Mouse (Mus musculus): ENCODE data around the gene Lsm4. TPM values are rescaled to one million over a fixed set of nuclear protein-coding genes. Genes with fewer than 3 reads are reported as not detected.
A peak's percentile ranks its signal among the peaks of the same experiment; 100 is the strongest.

The Lsm4 gene
- polyA plus RNA-seq, 1 experiment from 2014 or later, result 355 TPM

- 90% methylated on average over 8 of the region's 8 CpGs for WGBS
- no peak overlapping the region for H3K4me3 ChIP-seq
- 0 out of 2 replicates have a peak, but pooled peaks cover 5% of the 10 kb centered on the region for H3K36me3 ChIP-seq
- peaks cover 36% of the 10 kb centered on the region for H3K4me1 ChIP-seq
- H3K27me3 ChIP-seq (ENCODE audit: low read depth, poor library complexity, severe bottlenecking), result no peaks in the 10 kb centered on the region
- H3K27ac ChIP-seq (replicated peaks), result peak overlapping the region; percentile 23
- no peak for DNase-seq (ENCODE audit: low spot score)
- no peaks in the 10 kb centered on the region for H3K9me3 ChIP-seq (replicated peaks)
Measured at GRCm38 (mm10) chr8:70687576-70687975, 14.5 kb downstream of the Lsm4 start.

- 95% methylated on average over 3 of the region's 3 CpGs for WGBS
Measured at GRCm38 (mm10) chr8:70688136-70688535, 15.1 kb downstream of the Lsm4 start.

DNA sequence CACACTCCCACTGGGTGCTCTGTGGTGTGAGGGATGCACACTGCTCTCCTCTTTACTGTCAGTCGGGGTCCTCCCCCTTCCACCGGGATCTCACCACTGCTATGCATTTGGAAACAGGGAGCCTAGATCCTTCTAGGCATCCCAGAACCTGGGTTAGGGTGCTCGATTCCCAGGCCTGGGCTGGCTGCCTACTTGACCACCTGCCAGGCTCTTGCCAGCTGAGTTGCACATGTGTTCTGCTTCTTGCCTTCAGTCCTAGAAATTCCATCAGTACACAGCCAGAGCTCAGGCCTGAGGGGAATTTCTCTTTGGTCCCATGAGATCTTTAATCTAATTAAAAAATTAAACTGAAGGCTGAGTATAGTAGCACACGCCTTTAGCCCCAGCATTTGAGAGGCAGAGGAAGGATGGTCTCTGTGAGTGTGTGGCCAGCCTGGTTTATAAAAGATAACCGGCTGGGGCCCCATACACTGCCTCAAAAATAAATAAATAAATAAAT is 16.9 kb downstream of the Lsm4 start:
- Histone ChIP-seq H3K9me3 (replicated peaks) (no peaks in the 10 kb centered on the region), H3K27ac (replicated peaks) (peak overlapping the region; percentile 46), H3K4me3 (no peak overlapping the region), H3K27me3 (ENCODE audit: low read depth, poor library complexity, severe bottlenecking) (peaks cover 16% of the 10 kb centered on the region), H3K36me3 (0 out of 2 replicates have a peak, but pooled peaks cover 5% of the 10 kb centered on the region), H3K4me1 (peaks cover 37% of the 10 kb centered on the region)
- DNase-seq (ENCODE audit: low spot score), result no peak
- WGBS, result 82% methylated on average over 5 of the region's 5 CpGs

More at GRCm38 (mm10) chr8:70688136-70688535, 15.1 kb downstream of the Lsm4 start:
- Histone ChIP-seq H3K4me3 (no peak overlapping the region), H3K9me3 (replicated peaks) (no peaks in the 10 kb centered on the region), H3K36me3 (0 out of 2 replicates have a peak, but pooled peaks cover 5% of the 10 kb centered on the region), H3K4me1 (peaks cover 36% of the 10 kb centered on the region), H3K27me3 (ENCODE audit: low read depth, poor library complexity, severe bottlenecking) (no peaks in the 10 kb centered on the region), H3K27ac (replicated peaks) (peak overlapping the region; percentile 23)
- DNase-seq (ENCODE audit: low spot score), result no peak

DNA sequence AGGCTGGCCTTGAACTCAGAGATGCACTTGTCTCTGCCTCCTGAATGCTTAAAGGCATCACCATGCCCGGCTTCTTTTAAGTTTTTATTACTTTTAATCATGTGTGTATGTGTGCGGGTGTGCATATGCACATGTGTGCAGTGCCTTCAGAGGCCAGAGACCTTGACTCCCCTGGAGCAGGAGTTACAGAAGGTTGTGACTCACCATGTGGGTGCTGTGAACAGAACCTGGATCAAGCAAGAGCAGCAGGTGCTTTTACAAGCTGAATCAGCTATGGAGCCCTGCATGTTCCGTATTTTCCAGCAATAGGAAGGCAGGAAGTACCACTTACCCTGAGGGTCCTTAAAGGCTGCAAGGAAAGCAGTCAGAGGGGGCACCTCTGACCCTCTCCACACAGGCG is 18.2 kb downstream of the Lsm4 start:
- Histone ChIP-seq H3K9me3 (replicated peaks) (no peaks in the 10 kb centered on the region), H3K4me3 (peak overlapping the region; percentile 48), H3K27me3 (ENCODE audit: low read depth, poor library complexity, severe bottlenecking) (peaks cover 29% of the 10 kb centered on the region), H3K27ac (replicated peaks) (peak overlapping the region; percentile 95), H3K4me1 (peaks cover 50% of the 10 kb centered on the region), H3K36me3 (0 out of 2 replicates have a peak, but pooled peaks cover 5% of the 10 kb centered on the region)
- no peak for DNase-seq (ENCODE audit: low spot score)
- 63% methylated on average over 4 of the region's 4 CpGs for WGBS

- Histone ChIP-seq H3K4me3 (peak overlapping the region; percentile 48), H3K4me1 (peaks cover 55% of the 10 kb centered on the region), H3K36me3 (0 out of 2 replicates have a peak, but pooled peaks cover 5% of the 10 kb centered on the region), H3K27ac (replicated peaks) (peak overlapping the region; percentile 95), H3K27me3 (ENCODE audit: low read depth, poor library complexity, severe bottlenecking) (peaks cover 32% of the 10 kb centered on the region), H3K9me3 (replicated peaks) (no peaks in the 10 kb centered on the region)
- 0% methylated on average over 20 of the region's 20 CpGs for WGBS
- peak; percentile 93 for DNase-seq (ENCODE audit: low spot score)
Measured at GRCm38 (mm10) chr8:70691727-70692231, 18.7 kb downstream of the Lsm4 start.

DNA sequence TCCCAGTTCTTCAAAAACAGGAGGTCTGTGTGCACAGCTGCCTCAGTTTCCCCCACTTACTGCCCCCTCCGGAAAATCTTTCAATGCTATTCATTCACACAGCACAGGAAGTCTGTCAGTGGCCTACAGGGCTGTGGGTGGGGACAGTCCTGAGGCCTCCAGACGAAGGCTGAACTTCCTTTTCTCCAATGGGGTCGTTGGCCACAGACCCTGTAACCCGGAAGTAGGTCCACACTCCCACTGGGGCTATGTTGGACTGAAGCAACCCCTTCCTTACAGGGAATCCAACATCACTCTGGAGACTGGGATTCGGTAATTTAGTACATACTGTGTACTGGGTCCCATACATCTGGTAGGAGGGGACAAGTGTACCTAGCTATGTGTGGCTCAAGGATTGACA is 20.6 kb downstream of the Lsm4 start:
- Histone ChIP-seq H3K36me3 (no peaks in the 10 kb centered on the region), H3K4me1 (peaks cover 71% of the 10 kb centered on the region), H3K4me3 (no peak overlapping the region; the same call in 1 of the 2 replicates), H3K9me3 (replicated peaks) (no peaks in the 10 kb centered on the region), H3K27me3 (ENCODE audit: low read depth, poor library complexity, severe bottlenecking) (peaks cover 32% of the 10 kb centered on the region), H3K27ac (replicated peaks) (no peak overlapping the region)
- DNase-seq (ENCODE audit: low spot score), result no peak
- WGBS, result 87% methylated on average over 5 of the region's 5 CpGs

DNA sequence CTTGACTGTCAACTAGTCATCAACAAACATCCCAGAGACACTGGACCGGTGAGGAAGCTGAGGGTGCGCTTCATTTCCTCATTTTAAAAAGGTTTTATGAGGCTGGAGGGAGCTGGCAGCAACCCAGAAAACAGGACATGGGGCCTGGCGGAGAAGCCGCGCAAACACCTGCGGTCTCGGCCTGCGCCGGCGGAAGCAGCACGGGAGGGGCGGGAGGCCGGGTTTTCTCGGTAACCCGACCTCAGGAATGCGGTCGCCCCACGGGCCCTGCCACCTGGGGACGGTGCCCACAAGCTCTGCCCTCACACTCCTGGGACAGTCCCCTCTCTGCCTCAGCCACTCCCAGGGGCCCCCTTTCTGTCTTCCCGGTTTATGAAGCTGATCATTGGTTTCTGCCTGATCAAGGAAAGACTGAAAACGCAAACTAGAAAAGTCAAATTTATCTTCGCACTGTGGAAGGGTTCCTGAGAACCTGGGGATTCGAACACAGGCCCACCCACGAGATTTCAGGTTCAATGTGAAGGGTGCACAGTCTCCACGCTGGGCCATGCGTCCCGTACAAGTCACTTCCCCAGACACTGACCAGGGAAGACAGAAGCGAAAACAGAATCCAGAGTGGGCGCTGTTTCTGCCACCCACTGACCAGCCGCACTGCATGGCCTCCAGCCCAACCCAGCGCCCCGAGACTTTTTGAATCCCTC is 22.4 kb downstream of the Lsm4 start:
- no peak for DNase-seq (ENCODE audit: low spot score)
- 32% methylated on average over 32 of the region's 32 CpGs for WGBS
- 0 out of 2 replicates have a peak overlapping the region, but pooled peaks have one; percentile 6 for H3K4me3 ChIP-seq
- peak overlapping the region; percentile 87 for H3K27ac ChIP-seq (replicated peaks)
- no peaks in the 10 kb centered on the region for H3K9me3 ChIP-seq (replicated peaks)
- H3K36me3 ChIP-seq, result no peaks in the 10 kb centered on the region
- peaks cover 63% of the 10 kb centered on the region for H3K4me1 ChIP-seq
- H3K27me3 ChIP-seq (ENCODE audit: low read depth, poor library complexity, severe bottlenecking), result peaks cover 32% of the 10 kb centered on the region

DNA sequence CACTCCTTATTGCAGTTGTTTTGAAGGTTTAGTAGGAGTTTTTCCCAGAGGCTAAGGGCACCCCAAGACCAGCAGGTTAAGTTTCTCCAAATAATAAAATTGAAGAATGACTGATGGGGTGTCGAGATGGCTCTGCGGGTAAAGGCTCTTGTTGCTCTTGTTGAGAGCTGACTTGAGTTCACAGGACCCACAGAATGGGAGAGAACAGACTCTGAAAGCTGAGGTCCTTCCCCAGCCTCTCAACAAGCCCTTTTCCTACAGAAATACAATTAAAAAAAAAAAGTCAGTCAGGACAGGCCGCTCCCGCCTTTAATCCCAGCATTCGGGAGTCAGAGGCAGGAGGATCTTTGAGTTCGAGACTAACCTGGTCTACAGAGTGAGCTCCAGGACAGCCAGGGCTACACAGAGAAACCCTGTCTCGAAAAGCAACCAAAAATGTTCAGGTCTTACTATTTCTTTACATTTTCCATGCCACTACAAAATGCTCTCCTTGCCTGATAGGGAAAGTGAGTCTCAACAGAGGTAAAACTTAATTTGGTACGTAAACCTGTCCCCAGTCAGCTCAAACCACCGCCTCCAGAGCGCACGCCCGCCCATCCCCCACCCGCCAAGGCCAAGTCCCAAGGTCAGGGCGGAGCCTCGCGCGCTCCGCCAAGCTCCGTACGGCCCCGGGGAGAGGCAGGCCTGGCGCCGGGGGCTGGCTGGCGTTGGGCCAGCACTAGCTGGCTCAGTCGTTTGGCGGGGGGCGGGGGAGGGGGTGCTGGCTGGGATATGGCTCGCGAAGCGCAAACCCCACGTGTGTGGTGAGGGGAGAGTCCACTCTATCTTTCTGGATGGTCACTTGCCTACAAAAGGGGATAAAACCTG is 23.2 kb downstream of the Lsm4 start:
- Histone ChIP-seq H3K4me1 (peaks cover 65% of the 10 kb centered on the region), H3K27ac (replicated peaks) (peak overlapping the region; percentile 87), H3K4me3 (peak overlapping the region; percentile 45), H3K36me3 (peaks cover 2% of the 10 kb centered on the region), H3K9me3 (replicated peaks) (no peaks in the 10 kb centered on the region), H3K27me3 (ENCODE audit: low read depth, poor library complexity, severe bottlenecking) (peaks cover 32% of the 10 kb centered on the region)
- DNase-seq (ENCODE audit: low spot score), result peak; percentile 81
- 10% methylated on average over 31 of the region's 31 CpGs for WGBS

DNA sequence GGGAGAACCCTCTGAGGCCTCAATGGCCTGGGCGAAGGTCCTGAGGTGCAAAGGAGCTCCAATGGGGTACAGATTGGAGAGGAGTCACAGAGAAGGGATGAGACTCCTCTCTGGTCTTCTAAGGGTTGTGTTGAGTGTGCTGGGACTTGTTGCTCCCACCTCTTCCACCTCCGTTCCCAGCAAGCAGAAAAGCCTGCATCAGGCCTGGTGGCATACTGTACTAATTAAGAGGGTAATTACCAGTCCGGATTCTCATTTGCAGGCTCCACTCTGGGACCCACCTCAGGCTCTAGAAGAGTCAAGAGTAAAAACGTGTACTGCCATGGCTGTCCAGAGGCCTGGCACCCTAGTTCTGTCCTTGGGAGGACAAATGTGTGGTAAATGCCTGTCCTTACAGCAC is 23.9 kb downstream of the Lsm4 start:
- Histone ChIP-seq H3K27me3 (ENCODE audit: low read depth, poor library complexity, severe bottlenecking) (peaks cover 32% of the 10 kb centered on the region), H3K36me3 (peaks cover 7% of the 10 kb centered on the region), H3K9me3 (replicated peaks) (no peaks in the 10 kb centered on the region), H3K4me3 (peak overlapping the region; percentile 45), H3K27ac (replicated peaks) (peak overlapping the region; percentile 87), H3K4me1 (peaks cover 65% of the 10 kb centered on the region)
- WGBS, result 62% methylated on average over 4 of the region's 4 CpGs
- no peak for DNase-seq (ENCODE audit: low spot score)

- 76% methylated on average over 12 of the region's 12 CpGs for WGBS
- H3K4me3 ChIP-seq, result peak overlapping the region; percentile 98
Measured at GRCm38 (mm10) chr8:70697366-70698250, 24.6 kb downstream of the Lsm4 start.

GRCm38 (mm10) chr8:70698310-70699109 is 25.5 kb downstream of the Lsm4 start, which contains the start of gene Jund:
Jund (plus strand) TSS chr8:70698949.
- no peaks in the 10 kb centered on the region for H3K9me3 ChIP-seq (replicated peaks)
- H3K27ac ChIP-seq (replicated peaks), result peak within 1 kb of the TSS; percentile 99
- peaks cover 56% of the 10 kb centered on the region for H3K4me1 ChIP-seq
- H3K27me3 ChIP-seq (ENCODE audit: low read depth, poor library complexity, severe bottlenecking), result peaks cover 28% of the 10 kb centered on the region
- H3K4me3 ChIP-seq, result peak within 1 kb of the TSS; percentile 98
- WGBS, result under 1% methylated on average over 68 of the region's 69 CpGs
- peaks cover 18% of the 10 kb centered on the region for H3K36me3 ChIP-seq
- peak; percentile 99 for DNase-seq (ENCODE audit: low spot score)

More at GRCm38 (mm10) chr8:70697366-70698250, 24.6 kb downstream of the Lsm4 start:
- Histone ChIP-seq H3K36me3 (peaks cover 9% of the 10 kb centered on the region), H3K27ac (replicated peaks) (peak overlapping the region; percentile 99), H3K9me3 (replicated peaks) (no peaks in the 10 kb centered on the region), H3K27me3 (ENCODE audit: low read depth, poor library complexity, severe bottlenecking) (peaks cover 32% of the 10 kb centered on the region), H3K4me1 (peaks cover 58% of the 10 kb centered on the region)
- DNase-seq (ENCODE audit: low spot score), result no peak
